ENCODE assay signal across 28 mouse cellular contexts in the genomic region with DNA sequence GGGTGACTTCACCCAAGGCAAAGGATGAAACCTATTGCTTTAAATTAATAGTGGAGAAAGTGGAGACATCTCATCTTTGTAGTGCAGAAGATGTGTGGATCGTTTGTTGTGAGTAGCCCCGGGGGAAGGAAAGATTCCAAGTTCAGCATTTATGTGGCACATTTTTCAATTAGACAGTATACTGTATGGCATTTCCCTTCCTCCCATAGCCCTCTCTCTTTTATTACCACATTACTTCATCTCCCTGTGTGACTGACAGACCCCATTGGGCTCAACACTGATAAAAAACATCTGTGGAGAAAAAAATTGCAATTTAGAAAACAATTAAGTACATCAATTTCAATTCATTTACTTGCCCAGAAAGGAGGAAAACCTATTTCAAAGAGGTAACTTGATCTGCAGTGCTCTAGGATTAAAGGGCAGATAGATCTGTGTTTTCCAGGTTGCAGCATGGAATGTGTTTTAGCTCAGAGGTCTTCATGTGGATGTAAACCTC. TPM values are rescaled to one million over a fixed set of nuclear protein-coding genes. Genes with fewer than 3 reads are reported as not detected.
DNase-seq lines count a peak whose midpoint lies in the region; ATAC-seq and TF ChIP-seq lines count a peak whose summit lies in the region.
"Had no signal": no experiment of that assay in that cellular context is flagged by ENCODE, and none has a peak within 500 bp of the region (broad histone marks: within the 10 kb centered on the region; RNA-seq: fewer than 3 reads in every experiment).

No protein-coding gene starts in this region.

- no peak for TF ChIP-seq POLR2A in embryonic fibroblast, embryonic 13.5 days (IDR thresholded peaks at IDR 0.05; ENCODE audit: low read depth, low read length)
- no peak for TF ChIP-seq POLR2A in limb, embryonic 14.5 days (IDR thresholded peaks at IDR 0.05; ENCODE audit: borderline replicate concordance, extremely low read depth, insufficient read depth, insufficient read length)

- no peak overlapping the region for H3K27ac ChIP-seq in kidney, embryonic 14.5 days (ENCODE audit: low read depth, low read length)
- peak overlapping the region; percentile 57; the same call in 1 of the 2 replicates for H3K27ac ChIP-seq in embryonic facial prominence, embryonic 10.5 days (replicated peaks)
- H3K27ac ChIP-seq in embryonic fibroblast, embryonic 13.5 days (ENCODE audit: insufficient read depth, low read length): peak overlapping the region; percentile 37; the same call in 1 of the 2 replicates
- H3K27ac ChIP-seq in limb, embryonic 14.5 days (replicated peaks; ENCODE audit: low read depth, low read length): no peak overlapping the region
- H3K27ac ChIP-seq: forebrain, embryonic 12.5 days; heart, embryonic 10.5 days; hindbrain, embryonic 15.5 days; neural tube, embryonic 15.5 days had no signal

- no peak overlapping the region for H3K4me3 ChIP-seq in kidney, embryonic 14.5 days (ENCODE audit: low read length)
- no peak overlapping the region for H3K4me3 ChIP-seq in embryonic facial prominence, embryonic 10.5 days
- H3K4me3 ChIP-seq in embryonic fibroblast, embryonic 13.5 days (ENCODE audit: insufficient read depth, low read length): no peak overlapping the region
- no peak overlapping the region for H3K4me3 ChIP-seq in limb, embryonic 14.5 days (replicated peaks; ENCODE audit: low read length)
- H3K4me3 ChIP-seq: erythroblast, embryonic 14.5 days; forebrain, embryonic 12.5 days; heart, embryonic 10.5 days; hindbrain, embryonic 15.5 days; myocyte; neural tube, embryonic 15.5 days had no signal

- peak; percentile 68; the same call in 1 of the 2 replicates for ATAC-seq in kidney, embryonic 14.5 days (ENCODE audit: low FRiP score, low TSS enrichment)
- ATAC-seq in limb, embryonic 14.5 days (ENCODE audit: low FRiP score, low read depth): peak; percentile 70
- ATAC-seq: CD4-positive, CD25-positive, alpha-beta regulatory T cell, adult 4 months; intestine, embryonic 16.5 days; midbrain, embryonic 16.5 days had no signal

- no peak for DNase-seq in kidney, postnatal 14 days
- DNase-seq in embryonic facial prominence, embryonic 10.5 days (ENCODE audit: low spot score): no peak
- no peak for DNase-seq in limb, embryonic 14.5 days (ENCODE audit: low spot score)
- DNase-seq in ovary, postnatal 10 days (ENCODE audit: low spot score): no peak
- DNase-seq in gastrocnemius, adult 18-20 months (ENCODE audit: low spot score): no peak
- DNase-seq in adrenal gland, adult 2 months: no peak
- DNase-seq: cerebellum, adult 11 months; cerebellum, adult 9-11 months; kidney, postnatal 10 days; layer of hippocampus, postnatal 36 days; lung, postnatal 4 days had no signal

- H3K9me3 ChIP-seq in kidney, embryonic 14.5 days (ENCODE audit: control insufficient read depth, low read length): no peaks in the 10 kb centered on the region
- H3K9me3 ChIP-seq in embryonic facial prominence, embryonic 10.5 days: no peaks in the 10 kb centered on the region
- H3K9me3 ChIP-seq in limb, embryonic 14.5 days (ENCODE audit: control insufficient read depth, low read length): no peaks in the 10 kb centered on the region
- H3K9me3 ChIP-seq: forebrain, embryonic 12.5 days; heart, embryonic 10.5 days; hindbrain, embryonic 15.5 days; neural tube, embryonic 15.5 days had no signal

- TF ChIP-seq CTCF in embryonic fibroblast, embryonic 13.5 days (IDR thresholded peaks at IDR 0.05; ENCODE audit: borderline replicate concordance, insufficient read depth, low read length): no peak

- H3K9ac ChIP-seq in kidney, embryonic 14.5 days (ENCODE audit: low read depth, low read length): no peak overlapping the region
- no peak overlapping the region for H3K9ac ChIP-seq in limb, embryonic 14.5 days (ENCODE audit: low read depth, low read length, severe bottlenecking)
- H3K9ac ChIP-seq: forebrain, embryonic 12.5 days; hindbrain, embryonic 15.5 days; neural tube, embryonic 15.5 days had no signal

- no peaks in the 10 kb centered on the region for H3K36me3 ChIP-seq in kidney, embryonic 14.5 days (ENCODE audit: control insufficient read depth, insufficient read depth, low read length)
- H3K36me3 ChIP-seq in embryonic facial prominence, embryonic 10.5 days (replicated peaks): no peaks in the 10 kb centered on the region
- no peaks in the 10 kb centered on the region for H3K36me3 ChIP-seq in limb, embryonic 14.5 days (ENCODE audit: control insufficient read depth, insufficient read depth, low read length)
- H3K36me3 ChIP-seq: forebrain, embryonic 12.5 days; heart, embryonic 10.5 days; hindbrain, embryonic 15.5 days; neural tube, embryonic 15.5 days had no signal

- no peak overlapping the region for H3K4me2 ChIP-seq in kidney, embryonic 14.5 days (replicated peaks; ENCODE audit: low read depth, low read length)
- no peak overlapping the region for H3K4me2 ChIP-seq in limb, embryonic 14.5 days (replicated peaks; ENCODE audit: low read depth, low read length, severe bottlenecking)
- H3K4me2 ChIP-seq: forebrain, embryonic 12.5 days; hindbrain, embryonic 15.5 days; neural tube, embryonic 15.5 days had no signal

- 0 out of 2 replicates have a peak, but pooled peaks cover 5% of the 10 kb centered on the region for H3K4me1 ChIP-seq in kidney, embryonic 14.5 days (ENCODE audit: control insufficient read depth, insufficient read depth, low read length)
- peaks cover 17% of the 10 kb centered on the region for H3K4me1 ChIP-seq in embryonic facial prominence, embryonic 10.5 days
- H3K4me1 ChIP-seq in embryonic fibroblast, embryonic 13.5 days (ENCODE audit: control insufficient read depth, insufficient read depth, low read length): 0 out of 2 replicates have a peak, but pooled peaks cover 3% of the 10 kb centered on the region
- H3K4me1 ChIP-seq in limb, embryonic 14.5 days (ENCODE audit: control insufficient read depth, insufficient read depth, low read length): peaks cover 12% of the 10 kb centered on the region
- H3K4me1 ChIP-seq: forebrain, embryonic 12.5 days; heart, embryonic 10.5 days; hindbrain, embryonic 15.5 days; neural tube, embryonic 15.5 days had no signal

- H3K27me3 ChIP-seq in kidney, embryonic 14.5 days (ENCODE audit: control insufficient read depth, insufficient read depth, low read length): no peaks in the 10 kb centered on the region
- no peaks in the 10 kb centered on the region for H3K27me3 ChIP-seq in embryonic facial prominence, embryonic 10.5 days (replicated peaks; ENCODE audit: low read depth, poor library complexity, severe bottlenecking)
- H3K27me3 ChIP-seq in limb, embryonic 14.5 days (ENCODE audit: control insufficient read depth, insufficient read depth, low read length): no peaks in the 10 kb centered on the region
- H3K27me3 ChIP-seq: forebrain, embryonic 12.5 days; hindbrain, embryonic 15.5 days; neural tube, embryonic 15.5 days had no signal

- 11% methylated on average over 2 of the region's 2 CpGs for WGBS in kidney, embryonic 14.5 days
- WGBS in embryonic facial prominence, embryonic 10.5 days: 56% methylated on average over 2 of the region's 2 CpGs
- 14% methylated on average over 2 of the region's 2 CpGs for WGBS in limb, embryonic 14.5 days

RNA-seq across cellular contexts. Expression of gene Mettl11b, which starts 42.0 kb away (rescaled TPM):
- polyA plus RNA-seq in kidney, embryonic 14.5 days (2014; fragmentation: Nextera tagmentation; extraction: Ambion mirVana): 0.10 TPM in 1 of 2 replicates, not detected in the other
- polyA plus RNA-seq in embryonic facial prominence, embryonic 10.5 days (2016; fragmentation: Nextera tagmentation; extraction: Ambion mirVana): 0.14 and 0.45 TPM in 2 replicates
- not detected in 2 replicates for polyA plus RNA-seq in embryonic fibroblast, embryonic 13.5 days (2011; ENCODE audit: insufficient read length, low read depth, missing spikeins)
- polyA plus RNA-seq in limb, embryonic 14.5 days (2012; rRNA removed): 0.18 and 0.23 TPM in 2 replicates
- polyA plus RNA-seq in limb, embryonic 14.5 days (2014; fragmentation: Nextera tagmentation; extraction: Ambion mirVana): 0.17 and 0.36 TPM in 2 replicates
- 10 to 100 TPM; 21.9 to 42.0 TPM for total RNA-seq in gastrocnemius, adult 18-20 months (2021)
- total RNA-seq in adrenal gland, adult 2 months (2021): not detected
- polyA plus RNA-seq in adrenal gland, adult 2 months (2012; rRNA removed): not detected in 2 replicates
- total RNA-seq: common myeloid progenitor, adult 5-6 weeks; granulocyte monocyte progenitor cell, adult 5-6 weeks; hematopoietic stem cell, adult 5-6 weeks; liver, adult 2 months; megakaryocyte-erythroid progenitor cell, adult 5-6 weeks had no signal
- polyA plus RNA-seq: CD4-positive, CD25-positive, alpha-beta regulatory T cell, adult 4 months; erythroblast, embryonic 14.5 days; heart, embryonic 10.5 days; heart, embryonic 16.5 days; intestine, embryonic 16.5 days; liver, adult 2 months; myocyte had no signal

Comparison
In these comparisons a context has a peak if more than half of its experiments do, and no peak if none do; other contexts are left out.
1. H3K27ac ChIP-seq: peak in embryonic facial prominence, embryonic 10.5 days (single experiment) and embryonic fibroblast, embryonic 13.5 days (single experiment); none in kidney, embryonic 14.5 days (single experiment) and limb, embryonic 14.5 days (single experiment).